Mouse (Mus musculus): ENCODE data around the gene Qsox1. TPM values are rescaled to one million over a fixed set of nuclear protein-coding genes. Genes with fewer than 3 reads are reported as not detected.

The Qsox1 gene
- polyA plus RNA-seq, 1 experiment from 2014 or later, result 31.8 TPM

DNA sequence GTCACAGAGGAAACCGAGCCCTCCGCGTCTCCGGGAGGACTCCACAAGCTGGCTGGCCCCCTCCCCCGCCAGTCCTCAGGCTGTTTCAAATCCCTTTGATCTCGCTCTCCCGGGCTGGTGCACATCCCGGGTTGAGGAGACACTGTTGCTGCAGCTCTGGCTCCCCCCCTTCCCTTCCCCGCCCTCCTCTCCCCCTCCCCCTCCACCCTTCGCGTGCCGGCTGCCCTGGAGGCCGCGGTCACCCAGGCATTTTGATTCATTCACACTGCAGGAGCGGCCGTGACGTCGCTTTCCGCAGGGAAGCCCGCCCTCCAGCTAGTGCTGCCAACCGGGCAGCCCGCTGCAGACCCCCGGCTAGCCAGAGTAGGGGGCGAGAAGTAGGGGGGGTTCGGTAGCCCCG is 70.7 kb downstream of the Qsox1 start:
- H3K9me3 ChIP-seq (replicated peaks), result no peaks in the 10 kb centered on the region
- no peak overlapping the region for H3K27ac ChIP-seq (replicated peaks)
- no peak overlapping the region for H3K9ac ChIP-seq
- H3K36me3 ChIP-seq (replicated peaks), result no peaks in the 10 kb centered on the region
- ATAC-seq (ENCODE audit: insufficient read depth), result no peak
- WGBS (ENCODE audit: insufficient replicate concordance), result under 1% methylated on average over 26 of the region's 26 CpGs
- peaks cover 94% of the 10 kb centered on the region for H3K27me3 ChIP-seq
- peaks cover 29% of the 10 kb centered on the region for H3K4me1 ChIP-seq (replicated peaks)
- H3K4me2 ChIP-seq, result peak overlapping the region; percentile 70
- H3K4me3 ChIP-seq (replicated peaks), result peak overlapping the region; percentile 46

DNA sequence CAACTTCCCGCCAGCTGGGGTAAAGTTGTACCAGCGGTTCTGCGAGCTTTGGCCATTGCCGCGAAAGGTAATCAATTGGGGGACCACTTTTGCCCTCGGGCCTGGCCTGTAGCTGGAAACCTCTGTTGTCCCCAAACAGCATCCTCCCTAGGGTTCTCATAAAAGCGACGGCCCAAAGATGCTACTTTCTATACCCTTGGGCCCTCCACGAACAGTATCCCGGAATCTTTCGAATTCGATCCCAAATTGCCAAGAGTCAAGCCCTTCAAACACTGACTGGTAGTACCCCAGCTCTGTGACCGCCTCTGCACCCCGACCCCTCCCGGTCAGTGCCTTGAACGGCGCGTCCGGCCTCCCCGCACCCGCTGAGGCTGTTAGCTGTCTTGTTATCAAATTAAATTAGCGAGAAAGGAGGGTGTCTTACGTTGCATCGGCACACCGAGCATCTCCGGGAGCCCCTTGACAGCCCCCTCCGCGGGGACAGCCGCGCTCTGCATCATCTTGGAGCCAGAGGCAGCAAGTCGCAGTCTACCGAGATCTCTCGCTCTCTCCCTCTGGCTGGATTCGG is 71.2 kb downstream of the Qsox1 start:
- no peak overlapping the region for H3K9ac ChIP-seq
- no peak overlapping the region for H3K27ac ChIP-seq (replicated peaks)
- H3K4me2 ChIP-seq, result peak overlapping the region; percentile 70
- H3K4me1 ChIP-seq (replicated peaks), result peaks cover 29% of the 10 kb centered on the region
- no peaks in the 10 kb centered on the region for H3K9me3 ChIP-seq (replicated peaks)
- H3K4me3 ChIP-seq (replicated peaks), result peak overlapping the region; percentile 46
- peaks cover 94% of the 10 kb centered on the region for H3K27me3 ChIP-seq
- WGBS (ENCODE audit: insufficient replicate concordance), result 1% methylated on average over 34 of the region's 34 CpGs
- no peaks in the 10 kb centered on the region for H3K36me3 ChIP-seq (replicated peaks)
- ATAC-seq (ENCODE audit: insufficient read depth), result no peak

DNA sequence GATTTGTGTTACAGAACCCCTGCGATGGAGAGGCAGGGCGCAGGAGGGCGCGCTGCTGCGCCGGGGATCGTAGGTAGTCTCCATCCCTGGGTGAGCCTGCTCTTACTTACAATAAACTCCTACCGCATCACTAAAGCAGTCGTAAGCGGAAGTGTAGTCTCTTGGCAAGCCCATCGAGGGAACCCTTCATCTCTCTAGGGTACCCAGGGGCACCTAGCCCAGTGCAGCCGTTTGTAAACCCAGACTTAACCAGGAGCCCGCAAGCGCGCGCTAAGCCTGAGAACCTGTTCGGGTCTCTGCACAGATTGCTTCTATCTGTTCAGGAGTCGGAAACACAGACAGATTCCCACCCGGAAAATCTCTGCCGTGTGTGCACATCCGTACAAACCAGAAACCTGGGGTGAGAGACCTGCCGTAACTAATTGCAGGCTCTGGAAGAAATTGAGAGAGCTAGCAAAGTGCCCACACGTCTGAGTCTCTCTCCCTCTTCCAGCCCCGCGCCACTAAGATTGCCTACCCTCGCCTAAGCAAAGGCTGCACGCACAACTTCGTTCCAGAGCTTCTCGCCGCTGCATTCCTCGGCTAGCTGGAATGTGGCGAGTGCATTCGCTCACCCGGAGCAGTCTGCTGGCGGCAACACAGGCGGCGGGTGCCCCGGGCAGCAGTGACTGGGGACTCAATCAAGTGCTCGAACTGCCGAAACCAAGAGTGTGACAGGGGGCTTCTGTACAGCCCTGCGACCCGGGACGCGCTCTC is 71.9 kb downstream of the Qsox1 start:
- H3K4me2 ChIP-seq, result peak overlapping the region; percentile 70
- H3K27ac ChIP-seq (replicated peaks), result no peak overlapping the region
- no peaks in the 10 kb centered on the region for H3K9me3 ChIP-seq (replicated peaks)
- H3K27me3 ChIP-seq, result peaks cover 94% of the 10 kb centered on the region
- no peaks in the 10 kb centered on the region for H3K36me3 ChIP-seq (replicated peaks)
- no peak overlapping the region for H3K9ac ChIP-seq
- H3K4me1 ChIP-seq (replicated peaks), result peaks cover 29% of the 10 kb centered on the region
- no peak for ATAC-seq (ENCODE audit: insufficient read depth)
- under 1% methylated on average over 44 of the region's 44 CpGs for WGBS (ENCODE audit: insufficient replicate concordance)
- H3K4me3 ChIP-seq (replicated peaks), result no peak overlapping the region; the same call in 1 of the 2 replicates

DNA sequence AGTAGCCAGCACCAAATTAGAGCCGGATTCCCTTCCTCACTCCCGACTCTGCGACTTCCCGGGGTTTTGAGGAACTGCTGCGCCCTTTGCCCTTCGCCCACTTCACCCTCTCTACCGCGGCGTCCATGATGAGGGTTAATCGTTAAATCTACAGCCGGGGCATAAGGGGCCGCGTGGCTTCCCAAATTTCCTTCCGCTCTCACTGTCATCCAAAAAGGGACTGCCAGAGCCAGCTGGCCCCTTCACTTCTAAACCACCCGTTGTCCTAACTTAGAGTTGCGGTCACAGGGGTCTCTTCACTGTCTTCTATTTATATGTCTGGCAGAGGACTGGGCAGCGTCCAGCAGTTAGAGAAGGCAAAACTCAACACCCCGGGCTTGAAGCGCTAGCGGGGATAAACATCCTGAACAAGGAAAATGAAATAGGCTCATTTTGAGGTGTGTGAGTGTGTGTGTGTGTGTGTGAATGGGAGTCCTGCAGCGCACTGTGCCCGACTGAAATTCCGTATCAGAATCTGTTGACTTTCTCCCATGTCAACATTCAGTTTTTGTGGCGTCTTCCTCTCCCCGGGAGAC is 74.8 kb downstream of the Qsox1 start:
- Histone ChIP-seq H3K4me1 (replicated peaks) (peaks cover 28% of the 10 kb centered on the region), H3K9ac (no peak overlapping the region), H3K27ac (replicated peaks) (no peak overlapping the region), H3K27me3 (peaks cover 99% of the 10 kb centered on the region), H3K4me2 (peak overlapping the region; percentile 30; the same call in 1 of the 2 replicates), H3K36me3 (replicated peaks) (no peaks in the 10 kb centered on the region), H3K4me3 (replicated peaks) (0 out of 2 replicates have a peak overlapping the region, but pooled peaks have one; percentile 8), H3K9me3 (replicated peaks) (no peaks in the 10 kb centered on the region)
- ATAC-seq (ENCODE audit: insufficient read depth), result no peak
- WGBS (ENCODE audit: insufficient replicate concordance), result 1% methylated on average over 25 of the region's 25 CpGs

DNA sequence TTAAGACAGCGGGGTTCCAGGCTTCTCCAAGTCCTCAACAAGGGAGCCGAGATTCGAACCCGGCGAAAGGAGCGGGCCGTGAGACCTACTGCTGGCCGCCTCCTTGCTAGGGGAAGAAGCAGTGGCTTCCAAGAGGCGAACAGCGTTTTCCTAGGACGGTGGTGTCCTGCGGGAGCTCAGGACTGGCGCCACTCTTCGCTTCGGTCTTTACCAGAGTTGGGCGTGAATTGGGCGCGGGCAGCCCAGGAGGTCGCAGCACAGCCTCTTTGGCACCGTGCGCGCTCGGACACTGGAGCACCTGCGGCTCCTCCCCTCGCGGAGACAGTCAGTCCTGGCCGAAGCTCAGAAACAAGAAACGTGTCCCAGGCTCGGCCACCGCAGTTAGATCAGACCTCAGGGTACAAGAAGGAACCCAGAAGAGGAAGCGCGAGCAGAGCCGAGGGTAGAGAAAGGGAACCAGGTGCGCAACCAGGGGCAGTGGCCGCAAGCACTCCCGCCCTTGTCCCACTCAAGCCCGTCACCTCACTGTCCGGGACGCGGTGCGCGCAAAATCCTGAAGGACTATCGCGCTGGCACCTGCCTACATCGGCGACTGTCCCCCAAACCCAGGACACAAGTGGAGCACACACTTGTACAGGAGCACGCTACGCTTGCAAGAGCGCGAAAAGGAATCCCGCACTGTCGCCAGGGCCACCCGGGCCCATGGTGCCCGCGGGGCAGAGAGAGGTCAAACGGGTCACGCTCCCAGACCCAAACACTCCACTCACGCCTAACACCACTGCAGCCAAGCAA is 75.5 kb downstream of the Qsox1 start:
- Histone ChIP-seq H3K4me1 (replicated peaks) (peaks cover 21% of the 10 kb centered on the region), H3K36me3 (replicated peaks) (no peaks in the 10 kb centered on the region), H3K4me3 (replicated peaks) (0 out of 2 replicates have a peak overlapping the region, but pooled peaks have one; percentile 8), H3K9ac (no peak overlapping the region), H3K27ac (replicated peaks) (no peak overlapping the region), H3K27me3 (peaks cover 99% of the 10 kb centered on the region), H3K9me3 (replicated peaks) (no peaks in the 10 kb centered on the region), H3K4me2 (peak overlapping the region; percentile 30)
- WGBS (ENCODE audit: insufficient replicate concordance), result under 1% methylated on average over 58 of the region's 58 CpGs
- ATAC-seq (ENCODE audit: insufficient read depth), result no peak

DNA sequence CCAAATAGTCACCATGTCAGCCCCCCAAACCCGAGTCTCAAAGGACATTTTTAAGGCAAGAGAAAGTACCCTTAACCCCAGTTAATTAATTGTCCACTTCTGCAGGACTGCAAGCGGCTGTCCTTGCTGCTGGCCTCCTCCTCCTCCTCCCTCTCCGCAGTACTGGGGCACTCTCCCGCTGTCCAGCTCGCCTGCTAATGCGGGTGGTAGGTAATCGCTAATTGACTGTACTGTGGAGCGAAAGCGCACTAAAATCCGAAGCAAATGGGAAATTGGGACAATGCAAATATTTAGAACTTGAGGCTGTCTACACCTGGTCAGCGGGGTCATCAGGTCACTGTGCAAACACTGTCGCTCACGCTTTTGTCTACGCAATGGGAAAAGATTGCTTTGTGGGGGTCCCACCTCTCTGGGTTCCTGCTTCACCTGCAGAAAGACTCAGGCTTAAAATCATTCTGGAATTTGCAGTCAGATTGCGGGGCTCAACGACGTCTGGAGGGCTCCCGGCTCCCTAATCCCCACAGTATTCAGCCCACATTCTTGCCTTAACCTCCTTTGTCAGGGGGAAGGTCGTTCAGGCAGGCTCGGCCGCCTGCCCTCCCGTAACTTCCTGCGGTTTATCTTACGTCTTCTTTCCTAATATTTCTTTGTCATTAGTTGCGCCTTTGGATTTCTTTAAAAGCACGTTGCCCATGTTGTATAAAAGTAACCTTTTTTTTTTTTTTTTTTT is 76.4 kb downstream of the Qsox1 start:
- 2% methylated on average over 26 of the region's 26 CpGs for WGBS (ENCODE audit: insufficient replicate concordance)

DNA sequence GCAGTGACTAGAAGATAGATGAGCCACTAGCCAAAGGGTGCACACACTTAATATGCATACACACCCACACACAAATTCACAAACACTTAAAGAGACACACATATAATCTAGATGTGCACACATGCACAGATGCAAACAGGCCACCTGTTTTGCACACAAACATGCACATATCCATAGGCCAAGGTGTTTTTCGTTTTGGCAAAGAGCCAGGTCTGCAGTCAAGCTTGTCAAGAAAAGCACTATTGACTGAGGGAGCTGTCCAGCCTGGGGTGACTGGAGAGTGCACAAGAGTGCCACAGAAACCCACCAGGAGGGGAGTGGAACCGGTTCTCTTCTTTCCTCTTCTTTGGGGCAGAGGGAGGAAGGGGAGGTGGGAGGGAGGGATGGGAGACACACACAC is 81.5 kb downstream of the Qsox1 start:
- Histone ChIP-seq H3K4me3 (replicated peaks) (no peak overlapping the region), H3K27me3 (peaks cover 95% of the 10 kb centered on the region), H3K36me3 (replicated peaks) (no peaks in the 10 kb centered on the region), H3K9ac (no peak overlapping the region), H3K4me1 (replicated peaks) (no peaks in the 10 kb centered on the region), H3K27ac (replicated peaks) (no peak overlapping the region), H3K9me3 (replicated peaks) (no peaks in the 10 kb centered on the region), H3K4me2 (no peak overlapping the region)
- 1% methylated on average over 2 of the region's 2 CpGs for WGBS (ENCODE audit: insufficient replicate concordance)
- ATAC-seq (ENCODE audit: insufficient read depth), result no peak

More for the DNA sequence above, 76.4 kb downstream of the Qsox1 start:
- H3K36me3 ChIP-seq (replicated peaks), result no peaks in the 10 kb centered on the region
- H3K27ac ChIP-seq (replicated peaks), result no peak overlapping the region
- no peak overlapping the region for H3K4me3 ChIP-seq (replicated peaks)
- peaks cover 11% of the 10 kb centered on the region; the same call in 1 of the 2 replicates for H3K4me1 ChIP-seq (replicated peaks)
- peak overlapping the region; percentile 30; the same call in 1 of the 2 replicates for H3K4me2 ChIP-seq
- H3K27me3 ChIP-seq, result peaks cover 99% of the 10 kb centered on the region
- H3K9ac ChIP-seq, result no peak overlapping the region
- no peak for ATAC-seq (ENCODE audit: insufficient read depth)
- H3K9me3 ChIP-seq (replicated peaks), result no peaks in the 10 kb centered on the region

DNA sequence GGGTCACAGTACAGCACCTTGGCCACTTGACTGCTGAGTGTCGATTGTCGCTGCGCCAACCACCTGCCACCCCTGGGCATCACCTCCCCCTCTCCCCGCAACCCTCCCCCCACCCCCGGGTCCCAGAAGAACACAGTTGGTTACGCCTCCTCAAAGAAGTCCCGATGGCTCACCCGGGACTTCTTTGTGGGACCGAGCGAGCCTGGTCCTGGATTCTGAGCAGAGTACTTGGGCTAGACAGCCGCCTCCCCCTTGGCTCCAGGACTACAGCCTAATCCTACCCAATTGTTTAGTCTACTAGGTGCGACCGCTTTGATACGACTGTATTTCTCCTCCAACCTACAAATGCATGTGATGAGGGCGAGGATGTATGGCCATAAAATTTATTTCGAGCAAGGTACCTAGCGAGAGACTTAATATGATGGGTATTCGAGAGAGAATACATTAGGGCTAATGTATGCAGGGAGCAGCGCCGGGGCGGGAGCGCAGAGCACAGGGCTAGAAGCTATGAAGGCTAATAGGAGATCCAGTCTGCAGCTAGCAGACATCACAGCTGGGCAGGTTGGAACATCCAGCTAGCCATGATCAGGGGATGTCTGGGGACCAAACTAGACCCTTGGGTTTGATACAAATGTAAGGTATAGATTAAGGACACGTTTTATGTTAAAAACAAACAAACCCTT is 83.4 kb downstream of the Qsox1 start:
- no peak overlapping the region for H3K27ac ChIP-seq (replicated peaks)
- no peaks in the 10 kb centered on the region for H3K9me3 ChIP-seq (replicated peaks)
- no peak overlapping the region for H3K9ac ChIP-seq
- 5% methylated on average over 23 of the region's 23 CpGs for WGBS (ENCODE audit: insufficient replicate concordance)
- no peak for ATAC-seq (ENCODE audit: insufficient read depth)
- no peaks in the 10 kb centered on the region for H3K36me3 ChIP-seq (replicated peaks)
- no peak overlapping the region for H3K4me3 ChIP-seq (replicated peaks)
- no peak overlapping the region for H3K4me2 ChIP-seq
- no peaks in the 10 kb centered on the region for H3K4me1 ChIP-seq (replicated peaks)
- peaks cover 90% of the 10 kb centered on the region for H3K27me3 ChIP-seq

DNA sequence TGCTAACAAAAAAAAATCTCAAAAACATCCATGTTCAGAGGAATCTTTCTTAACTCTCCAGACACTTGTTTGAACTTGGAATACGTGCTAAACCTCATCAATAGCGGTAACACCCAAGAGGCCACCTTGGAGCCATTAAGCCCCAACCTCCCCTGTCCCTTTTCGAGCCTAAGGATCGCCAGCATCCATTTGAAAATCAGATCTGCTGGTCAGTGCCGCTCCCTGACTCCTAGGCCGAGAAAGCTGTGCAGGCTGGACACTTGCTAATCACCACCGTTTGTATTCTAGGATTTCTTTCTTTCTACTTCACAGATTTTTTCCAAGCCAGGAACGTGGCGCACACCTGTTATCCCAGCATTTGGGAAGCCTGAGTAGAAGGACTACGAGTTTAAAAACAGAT is 84.9 kb downstream of the Qsox1 start:
- Histone ChIP-seq H3K27ac (replicated peaks) (no peak overlapping the region), H3K27me3 (peaks cover 90% of the 10 kb centered on the region), H3K9me3 (replicated peaks) (no peaks in the 10 kb centered on the region), H3K4me1 (replicated peaks) (no peaks in the 10 kb centered on the region), H3K9ac (no peak overlapping the region), H3K36me3 (replicated peaks) (no peaks in the 10 kb centered on the region), H3K4me3 (replicated peaks) (no peak overlapping the region), H3K4me2 (no peak overlapping the region)
- WGBS (ENCODE audit: insufficient replicate concordance), result 23% methylated on average over 10 of the region's 10 CpGs
- ATAC-seq (ENCODE audit: insufficient read depth), result no peak
